Mouse (Mus musculus): ENCODE data around the gene Catspere2.

Catspere2 gene

GRCm38 (mm10) chr1:178219166-178220077 is 236.2 kb downstream of the Catspere2 start:
- DNase-seq (ENCODE audit: low spot score in 2 of 2), result no peak
